Mouse (Mus musculus): ENCODE data around the gene Chd1. TPM values are rescaled to one million over a fixed set of nuclear protein-coding genes. Genes with fewer than 3 reads are reported as not detected.

Gene Chd1
- total RNA-seq (2015) (40.4 and 47.2 TPM in 2 replicates), total RNA-seq (2017) (59.2 and 68.7 TPM in 2 replicates)

GRCm38 (mm10) chr17:15704475-15705300 is at the start of gene Chd1:
Gene Chd1 (plus strand): TSS chr17:15704967.
- peak; percentile 69 for ATAC-seq (replicated peaks; ENCODE audit: poor library complexity)

GRCm38 (mm10) chr17:15656881-15657607 is 47.7 kb upstream of the Chd1 start:
- ATAC-seq (replicated peaks; ENCODE audit: poor library complexity) = peak; percentile 92

GRCm38 (mm10) chr17:15672870-15673269 is 31.9 kb upstream of the Chd1 start:
- ATAC-seq (replicated peaks; ENCODE audit: poor library complexity) = no peak

GRCm38 (mm10) chr17:15677970-15678645 is 26.7 kb upstream of the Chd1 start:
- ATAC-seq (replicated peaks; ENCODE audit: poor library complexity) = peak; percentile 88

- no peak for ATAC-seq (replicated peaks; ENCODE audit: poor library complexity)
Measured at GRCm38 (mm10) chr17:15679966-15680630, 24.7 kb upstream of the Chd1 start.

GRCm38 (mm10) chr17:15680661-15681060 is 24.1 kb upstream of the Chd1 start:
- no peak for ATAC-seq (replicated peaks; ENCODE audit: poor library complexity)

GRCm38 (mm10) chr17:15686396-15686795 is 18.4 kb upstream of the Chd1 start:
- no peak for ATAC-seq (replicated peaks; ENCODE audit: poor library complexity)

GRCm38 (mm10) chr17:15690304-15690703 is 14.5 kb upstream of the Chd1 start:
- no peak for ATAC-seq (replicated peaks; ENCODE audit: poor library complexity)

- peak; percentile 98 for ATAC-seq (replicated peaks; ENCODE audit: poor library complexity)
Measured at GRCm38 (mm10) chr17:15695566-15695965, 9.2 kb upstream of the Chd1 start.

GRCm38 (mm10) chr17:15698956-15699355 is 5.8 kb upstream of the Chd1 start:
- no peak for ATAC-seq (replicated peaks; ENCODE audit: poor library complexity)

- ATAC-seq (replicated peaks; ENCODE audit: poor library complexity) = no peak
Measured at GRCm38 (mm10) chr17:15701505-15701904, 3.3 kb upstream of the Chd1 start.

GRCm38 (mm10) chr17:15704158-15704474 is 651 bp upstream of the Chd1 start:
- ATAC-seq (replicated peaks; ENCODE audit: poor library complexity) = no peak; the same call in 1 of the 2 replicates

GRCm38 (mm10) chr17:15705303-15706284 is 827 bp downstream of the Chd1 start:
- ATAC-seq (replicated peaks; ENCODE audit: poor library complexity) = peak; percentile 48

- peak; percentile 26 for ATAC-seq (replicated peaks; ENCODE audit: poor library complexity)
Measured at GRCm38 (mm10) chr17:15714507-15714906, 9.7 kb downstream of the Chd1 start.

- ATAC-seq (replicated peaks; ENCODE audit: poor library complexity) = peak; percentile 96
Measured at GRCm38 (mm10) chr17:15715013-15715902, 10.5 kb downstream of the Chd1 start.

GRCm38 (mm10) chr17:15715940-15716339 is 11.2 kb downstream of the Chd1 start:
- ATAC-seq (replicated peaks; ENCODE audit: poor library complexity) = 0 out of 2 replicates have a peak, but pooled peaks have one; percentile 16

- peak; percentile 51 for ATAC-seq (replicated peaks; ENCODE audit: poor library complexity)
Measured at GRCm38 (mm10) chr17:15720841-15721240, 16.1 kb downstream of the Chd1 start.

- ATAC-seq (replicated peaks; ENCODE audit: poor library complexity) = 0 out of 2 replicates have a peak, but pooled peaks have one; percentile 17
Measured at GRCm38 (mm10) chr17:15723291-15723690, 18.5 kb downstream of the Chd1 start.
